Mouse (Mus musculus) thymus, adult 2 months (tissue): ENCODE measurements around the gene Spindoc. TPM values are rescaled to one million over a fixed set of nuclear protein-coding genes. Genes with fewer than 3 reads are reported as not detected.

Experiments
- DNase-seq: peaks from one replicate; pipeline ENCODE4 v3.0.0; 2021
- H3K27ac ChIP-seq: fragments of 200-500 bp; 2 replicates; pipeline ENCODE4 v1.5.1; 2012; ENCODE audit warnings: low read length, control low read depth; ENCODE audit not compliant: control insufficient read depth, insufficient read depth
- H3K27me3 ChIP-seq: fragments of 200-500 bp; 2 replicates; pipeline ENCODE4 v1.6.1; 2012; ENCODE audit warnings: mild to moderate bottlenecking, low read length, moderate library complexity, mixed read lengths; ENCODE audit not compliant: control insufficient read depth, insufficient read depth
- H3K36me3 ChIP-seq: fragments of 200-500 bp; 2 replicates; pipeline ENCODE4 v1.6.1; 2012; ENCODE audit warnings: mild to moderate bottlenecking, low read length, moderate library complexity; ENCODE audit not compliant: control insufficient read depth, insufficient read depth
- H3K4me1 ChIP-seq: fragments of 200-500 bp; replicated peaks from 2 replicates; pipeline ENCODE4 v1.6.1; 2012; ENCODE audit warnings: low read length; ENCODE audit not compliant: control insufficient read depth, insufficient read depth
- H3K4me3 ChIP-seq: fragments of 200-500 bp; 2 replicates; pipeline ENCODE4 v1.5.1; 2012; ENCODE audit warnings: mild to moderate bottlenecking, low read length, control low read depth, moderate library complexity; ENCODE audit not compliant: control insufficient read depth, insufficient read depth
- CTCF ChIP-seq: fragments of 200-500 bp; IDR thresholded peaks from 2 replicates; pipeline ENCODE4 v1.5.1; 2012; ENCODE audit warnings: mild to moderate bottlenecking, control low read depth, low read length, moderate library complexity, borderline replicate concordance; ENCODE audit not compliant: control insufficient read depth, poor library complexity, insufficient read depth; ENCODE audit errors: extremely low read depth
- POLR2A ChIP-seq: fragments of 200-500 bp; IDR thresholded peaks from 2 replicates; pipeline ENCODE4 v1.6.1; 2012; ENCODE audit warnings: mild to moderate bottlenecking, low read length, control low read depth, moderate library complexity; ENCODE audit not compliant: control insufficient read depth, poor library complexity, insufficient read depth; ENCODE audit errors: extremely low read depth
- whole genome bisulfite sequencing: fragments of 180-500 bp; shearing (Covaris S2); methylation state at CpG from one replicate; pipeline ENCODE4 v1.1.7; 2018; 5-methylcytosine and 5-hydroxymethylcytosine counted together
- polyA plus RNA-seq: library from polyadenylated mRNA; depleted of rRNA; stranded (reverse); fragments of >200 nt; gene quantifications from 2 replicates; pipeline ENCODE4 v1.2.3, GENCODE M21; 2012

Spindoc gene
- polyA plus RNA-seq, 1 experiment = 48.9 TPM

GRCm38 (mm10) chr19:7342646-7343045 is 40.1 kb downstream of the Spindoc start:
- WGBS = 97% methylated on average over 2 of the region's 2 CpGs
- Histone ChIP-seq H3K36me3 (no peaks in the 10 kb centered on the region), H3K27ac (no peak overlapping the region), H3K4me3 (no peak overlapping the region), H3K4me1 (peaks cover 27% of the 10 kb centered on the region), H3K27me3 (no peaks in the 10 kb centered on the region)
- no peak for DNase-seq
- no peak for TF ChIP-seq CTCF
- no peak for TF ChIP-seq POLR2A

- H3K27ac ChIP-seq = peak within 1 kb of the TSS; percentile 48
- TF ChIP-seq POLR2A = peak; percentile 63
- TF ChIP-seq CTCF = no peak; the same call in 1 of the 2 replicates
- H3K36me3 ChIP-seq = no peaks in the 10 kb centered on the region
- peaks cover 30% of the 10 kb centered on the region for H3K4me1 ChIP-seq
- H3K4me3 ChIP-seq = peak within 1 kb of the TSS; percentile 89
- peak; percentile 99 for DNase-seq
- no peaks in the 10 kb centered on the region for H3K27me3 ChIP-seq
- WGBS = 2% methylated on average over 63 of the region's 63 CpGs
Observed at GRCm38 (mm10) chr19:7341512-7342397, 41.0 kb downstream of the Spindoc start, which contains the start of gene Mark2. Gene Mark2, minus strand, starts transcription at chr19:7341860.

GRCm38 (mm10) chr19:7340780-7341475 is 41.9 kb downstream of the Spindoc start:
- peak overlapping the region; percentile 89 for H3K4me3 ChIP-seq
- H3K4me1 ChIP-seq = peaks cover 32% of the 10 kb centered on the region
- under 1% methylated on average over 32 of the region's 46 CpGs for WGBS
- H3K27ac ChIP-seq = peak overlapping the region; percentile 48
- no peaks in the 10 kb centered on the region for H3K27me3 ChIP-seq
- no peaks in the 10 kb centered on the region for H3K36me3 ChIP-seq
- DNase-seq = no peak
- TF ChIP-seq CTCF = no peak

- 8% methylated on average over 15 of the region's 15 CpGs for WGBS
- Histone ChIP-seq H3K27ac (peak overlapping the region; percentile 48; the same call in 1 of the 2 replicates), H3K36me3 (no peaks in the 10 kb centered on the region), H3K4me3 (peak overlapping the region; percentile 89), H3K4me1 (peaks cover 35% of the 10 kb centered on the region), H3K27me3 (no peaks in the 10 kb centered on the region)
- TF ChIP-seq CTCF = no peak
- TF ChIP-seq POLR2A = 0 out of 2 replicates have a peak, but pooled peaks have one; percentile 29
- DNase-seq = peak; percentile 18
Observed at GRCm38 (mm10) chr19:7340371-7340779, 42.4 kb downstream of the Spindoc start.

GRCm38 (mm10) chr19:7339867-7340266 is 42.9 kb downstream of the Spindoc start:
- Histone ChIP-seq H3K4me3 (peak overlapping the region; percentile 19; the same call in 1 of the 2 replicates), H3K36me3 (no peaks in the 10 kb centered on the region), H3K27me3 (no peaks in the 10 kb centered on the region), H3K27ac (no peak overlapping the region), H3K4me1 (peaks cover 35% of the 10 kb centered on the region)
- TF ChIP-seq CTCF (no peak), POLR2A (no peak)
- 62% methylated on average over 4 of the region's 4 CpGs for WGBS
- no peak for DNase-seq

GRCm38 (mm10) chr19:7339026-7339425 is 43.8 kb downstream of the Spindoc start:
- DNase-seq = peak; percentile 6
- Histone ChIP-seq H3K36me3 (no peaks in the 10 kb centered on the region), H3K27me3 (no peaks in the 10 kb centered on the region), H3K27ac (no peak overlapping the region), H3K4me1 (peaks cover 37% of the 10 kb centered on the region), H3K4me3 (peak overlapping the region; percentile 8; the same call in 1 of the 2 replicates)
- 49% methylated on average over 5 of the region's 5 CpGs for WGBS
- TF ChIP-seq CTCF (no peak), POLR2A (no peak)
